Mouse (Mus musculus) C2C12 (cell line): ENCODE measurements at regions not wholly inside any gene's neighbourhood (a gene's known extent, or its start where the extent isn't known, plus 50 kb on each side); places are given as distances from the start of the nearest gene placed in this dataset.

Experiments
- H3K27me3 ChIP-seq: one replicate; pipeline ENCODE4 v1.6.1; 2011; ENCODE audit not compliant: control insufficient read depth, insufficient read depth, insufficient read length
- H3K36me3 ChIP-seq: one replicate; pipeline ENCODE4 v1.6.1; 2011; ENCODE audit not compliant: control insufficient read depth, insufficient read depth
- H3K4me3 ChIP-seq: one replicate; pipeline ENCODE4 v1.5.1; 2011; ENCODE audit warnings: mild to moderate bottlenecking, control low read depth; ENCODE audit not compliant: poor library complexity, insufficient read depth, severe bottlenecking
- H3K79me2 ChIP-seq: one replicate; pipeline ENCODE4 v1.6.1; 2011; ENCODE audit not compliant: control insufficient read depth, insufficient read depth
- H3K79me3 ChIP-seq: one replicate; pipeline ENCODE4 v1.6.1; 2011; ENCODE audit warnings: low read depth, control low read depth
- H3ac ChIP-seq: one replicate; pipeline ENCODE3; 2011; ENCODE audit warnings: low read depth; ENCODE audit not compliant: control insufficient read depth, insufficient read length
- CEBPB ChIP-seq: IDR thresholded peaks from one replicate; pipeline ENCODE4 v1.6.1; 2011; ENCODE audit warnings: low read depth, mild to moderate bottlenecking, control low read depth, moderate library complexity
- CTCF ChIP-seq: IDR thresholded peaks from one replicate; pipeline ENCODE4 v1.5.1; 2011; ENCODE audit not compliant: control insufficient read depth, insufficient read depth, insufficient read length
- FOSL1 ChIP-seq: IDR thresholded peaks from one replicate; pipeline ENCODE4 v1.8.0; 2011; ENCODE audit warnings: mild to moderate bottlenecking, low read length; ENCODE audit not compliant: poor library complexity, insufficient read depth, severe bottlenecking
- MAX ChIP-seq: IDR thresholded peaks from one replicate; pipeline ENCODE4 v1.6.1; 2011; ENCODE audit warnings: mild to moderate bottlenecking, control low read depth
- MYOD1 ChIP-seq: IDR thresholded peaks from one replicate; pipeline ENCODE4 v1.6.1; 2011; ENCODE audit warnings: low read depth; ENCODE audit not compliant: control insufficient read depth, insufficient read length
- MYOG ChIP-seq: IDR thresholded peaks from one replicate; pipeline ENCODE4 v1.6.1; 2011; ENCODE audit not compliant: control insufficient read depth, insufficient read length; ENCODE audit errors: extremely low read depth
- USF1 ChIP-seq: IDR thresholded peaks from one replicate; pipeline ENCODE4 v1.6.1; 2011; ENCODE audit warnings: low read depth, mild to moderate bottlenecking, control low read depth, moderate library complexity

DNA sequence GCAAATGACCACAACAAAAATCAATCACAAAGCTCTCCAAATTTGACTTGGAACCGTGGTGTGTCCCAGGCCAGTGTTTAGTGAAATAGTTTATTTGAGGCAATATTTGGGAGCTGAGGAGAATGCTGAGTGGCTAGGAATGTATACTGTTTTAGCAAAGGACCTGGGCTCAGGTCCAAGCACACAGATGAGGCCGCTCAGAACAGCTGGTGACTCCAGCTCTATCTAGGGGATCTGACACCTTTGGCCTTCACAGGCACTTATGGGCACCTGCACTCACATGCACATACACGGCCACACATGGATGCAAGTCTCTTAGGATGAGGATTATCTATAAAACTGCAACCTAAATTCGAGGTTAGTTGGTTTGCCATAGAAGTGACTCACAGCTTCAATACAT lies 110.6 kb upstream of the Gdf10 start:
- no peak overlapping the region for H3K4me3 ChIP-seq
- TF ChIP-seq MYOD1: no peak
- no peak for TF ChIP-seq CEBPB
- no peak for TF ChIP-seq MAX
- no peak for TF ChIP-seq MYOG
- no peak for TF ChIP-seq FOSL1
- H3K27me3 ChIP-seq: peaks cover 7% of the 10 kb centered on the region
- H3K36me3 ChIP-seq: no peaks in the 10 kb centered on the region
- no peaks in the 10 kb centered on the region for H3K79me2 ChIP-seq
- H3ac ChIP-seq: no peak overlapping the region
- no peaks in the 10 kb centered on the region for H3K79me3 ChIP-seq

DNA sequence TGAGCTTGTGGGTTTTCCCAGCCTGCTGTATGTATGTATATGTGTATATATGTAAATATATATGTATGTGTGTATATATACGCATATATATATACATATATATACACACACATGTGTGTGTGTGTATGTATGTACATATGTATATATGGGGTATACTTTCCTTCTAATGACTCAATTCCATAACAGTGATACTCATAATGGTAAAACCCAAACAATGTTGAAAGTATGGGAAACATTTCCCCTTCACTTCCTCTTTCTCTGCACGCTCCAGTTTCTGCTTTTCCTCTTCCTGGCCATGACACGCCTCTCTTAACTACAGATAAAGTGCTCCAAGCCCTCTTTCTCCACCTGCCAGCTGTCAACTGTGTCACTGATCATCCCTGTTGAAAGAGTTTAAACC lies 110.1 kb upstream of the Gdf10 start:
- no peak overlapping the region for H3ac ChIP-seq
- no peak for TF ChIP-seq FOSL1
- TF ChIP-seq USF1: no peak
- no peak for TF ChIP-seq CEBPB
- no peak for TF ChIP-seq MAX
- no peak for TF ChIP-seq MYOG
- TF ChIP-seq MYOD1: no peak
- no peak for TF ChIP-seq CTCF
- peaks cover 7% of the 10 kb centered on the region for H3K27me3 ChIP-seq

DNA sequence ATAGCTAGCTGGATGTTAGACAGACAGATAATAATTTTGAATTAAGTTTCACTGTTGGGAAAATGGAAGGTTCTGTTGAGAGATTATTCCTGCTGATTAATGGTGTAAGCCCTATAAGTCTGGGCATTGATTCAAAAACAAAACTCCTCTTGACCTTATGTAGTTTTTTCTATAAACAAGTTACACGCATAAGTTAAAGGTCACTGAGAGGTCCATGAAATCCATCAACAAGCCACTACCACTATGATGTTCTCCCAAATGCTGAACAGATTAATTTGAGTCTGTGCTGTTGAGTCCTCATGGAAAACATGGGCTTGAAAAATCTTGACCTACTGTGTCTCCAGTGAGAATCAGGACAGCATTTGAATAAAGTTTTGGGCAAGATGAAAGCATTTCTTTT lies 109.3 kb upstream of the Gdf10 start:
- no peaks in the 10 kb centered on the region for H3K36me3 ChIP-seq
- H3K79me2 ChIP-seq: no peaks in the 10 kb centered on the region
- TF ChIP-seq USF1 (no peak), MYOD1 (no peak), MYOG (no peak), MAX (no peak), CEBPB (no peak), FOSL1 (no peak), CTCF (no peak)
- H3K79me3 ChIP-seq: no peaks in the 10 kb centered on the region
- no peak overlapping the region for H3K4me3 ChIP-seq
- no peak overlapping the region for H3ac ChIP-seq
- H3K27me3 ChIP-seq: peaks cover 4% of the 10 kb centered on the region

More for the DNA sequence above, 110.1 kb upstream of the Gdf10 start:
- Histone ChIP-seq H3K4me3 (no peak overlapping the region), H3K79me3 (no peaks in the 10 kb centered on the region), H3K36me3 (no peaks in the 10 kb centered on the region), H3K79me2 (no peaks in the 10 kb centered on the region)

- Histone ChIP-seq H3K79me3 (no peaks in the 10 kb centered on the region), H3K36me3 (no peaks in the 10 kb centered on the region), H3ac (no peak overlapping the region), H3K79me2 (no peaks in the 10 kb centered on the region), H3K4me3 (no peak overlapping the region), H3K27me3 (no peaks in the 10 kb centered on the region)
- TF ChIP-seq USF1: no peak
- no peak for TF ChIP-seq MYOG
Observed at GRCm38 (mm10) chr14:33814599-33814998, 108.8 kb upstream of the Gdf10 start.

DNA sequence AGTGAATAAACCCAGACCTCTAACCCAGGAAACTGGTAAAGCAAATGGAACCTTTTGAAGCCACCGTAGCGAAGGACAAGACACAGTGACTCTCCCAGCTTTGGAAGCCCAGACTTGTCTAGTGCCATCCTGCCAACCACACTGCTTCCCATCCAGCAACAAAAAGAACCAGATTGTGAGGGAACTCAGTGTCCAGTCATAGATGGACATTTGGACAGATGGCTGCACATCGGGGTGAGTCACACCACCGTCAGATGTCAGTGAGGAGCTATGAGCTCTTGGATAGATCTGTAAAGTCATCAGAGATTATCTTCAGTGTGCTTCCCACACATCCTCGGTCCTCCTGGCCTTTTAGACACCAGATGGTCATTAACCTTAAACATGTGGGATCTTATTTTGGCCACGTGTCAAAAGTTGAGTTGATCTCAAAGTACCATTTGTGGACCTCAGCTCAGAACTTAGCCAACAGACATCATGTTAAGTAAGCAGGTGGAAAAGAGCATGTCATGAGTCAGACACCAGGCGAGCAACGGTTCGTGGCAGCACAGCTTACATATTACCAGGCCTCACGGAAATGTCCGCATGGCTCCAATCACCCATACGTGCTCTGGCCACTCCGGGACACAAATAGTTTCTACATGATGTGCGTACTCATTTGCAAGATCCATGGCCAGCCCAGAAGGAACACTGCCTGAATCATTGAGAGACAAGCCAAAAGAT lies 102.7 kb upstream of the Gdf10 start:
- peaks cover 8% of the 10 kb centered on the region for H3K27me3 ChIP-seq
- H3K36me3 ChIP-seq: no peaks in the 10 kb centered on the region
- no peak overlapping the region for H3K4me3 ChIP-seq
- TF ChIP-seq FOSL1: no peak
- no peak for TF ChIP-seq CEBPB
- TF ChIP-seq MYOD1: no peak
- TF ChIP-seq MYOG: no peak
- no peak for TF ChIP-seq CTCF
- TF ChIP-seq MAX: no peak
- no peak for TF ChIP-seq USF1
- H3K79me3 ChIP-seq: no peaks in the 10 kb centered on the region
- H3K79me2 ChIP-seq: no peaks in the 10 kb centered on the region
- no peak overlapping the region for H3ac ChIP-seq

DNA sequence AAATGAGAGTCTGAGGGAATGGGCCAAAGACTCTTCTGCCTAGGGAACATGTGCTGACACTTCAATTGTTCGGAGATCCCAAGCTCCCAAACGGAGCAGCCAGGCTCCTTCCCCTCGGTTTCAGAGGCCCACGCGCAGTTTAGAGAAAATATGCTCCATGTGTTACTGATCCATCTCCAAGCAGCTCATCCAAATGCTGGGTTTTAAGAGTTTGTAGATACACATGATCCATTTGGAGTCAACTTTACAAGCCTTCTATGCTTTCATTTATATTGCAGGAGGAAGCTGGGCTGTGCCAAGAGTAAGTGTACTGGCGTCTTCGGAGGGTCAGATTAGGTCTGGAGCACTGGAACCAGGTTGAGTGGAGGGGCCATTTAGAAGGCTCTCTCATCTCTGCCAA lies 102.0 kb upstream of the Gdf10 start:
- peaks cover 13% of the 10 kb centered on the region for H3K27me3 ChIP-seq

More for the DNA sequence above, 102.0 kb upstream of the Gdf10 start:
- Histone ChIP-seq H3K79me2 (no peaks in the 10 kb centered on the region), H3K36me3 (no peaks in the 10 kb centered on the region), H3K4me3 (no peak overlapping the region), H3ac (no peak overlapping the region), H3K79me3 (no peaks in the 10 kb centered on the region)
- TF ChIP-seq USF1 (no peak), MYOD1 (no peak), CTCF (no peak), MYOG (no peak), FOSL1 (no peak), CEBPB (no peak), MAX (no peak)
